Mouse (Mus musculus) Muller cell, postnatal 12 days (primary cell): Measurements from ENCODE around the gene Scyl3.
A peak's percentile ranks its signal among the peaks of the same experiment; 100 is the strongest.

Experiments used
- DNase-seq: peaks from one replicate; pipeline ENCODE4 v3.0.0-alpha.2; 2015; ENCODE audit errors: inconsistent ontology term

The Scyl3 gene

DNA sequence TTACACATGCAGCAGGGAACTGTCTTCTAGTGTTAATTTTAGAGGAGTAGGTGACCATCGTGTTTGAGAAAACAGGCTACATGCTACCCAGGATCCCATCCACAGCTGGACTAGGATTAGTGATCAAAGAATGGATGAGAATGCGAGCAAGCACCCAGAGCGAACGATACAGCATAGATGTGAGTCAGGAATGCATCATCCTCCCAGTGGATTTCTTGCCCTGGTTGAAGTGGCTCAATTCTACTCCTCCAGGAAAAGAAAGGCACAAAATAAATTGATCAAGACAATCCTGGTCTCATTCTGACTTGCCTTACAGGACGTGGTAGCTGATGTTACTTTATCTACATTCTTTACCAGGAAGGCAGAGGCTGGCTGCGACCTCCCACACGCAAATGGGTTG lies at the start of gene Scyl3:
Scyl3 (plus strand) TSS at position 255 of the 400 bp plus-strand sequence.
- DNase-seq: peak; percentile 31

DNA sequence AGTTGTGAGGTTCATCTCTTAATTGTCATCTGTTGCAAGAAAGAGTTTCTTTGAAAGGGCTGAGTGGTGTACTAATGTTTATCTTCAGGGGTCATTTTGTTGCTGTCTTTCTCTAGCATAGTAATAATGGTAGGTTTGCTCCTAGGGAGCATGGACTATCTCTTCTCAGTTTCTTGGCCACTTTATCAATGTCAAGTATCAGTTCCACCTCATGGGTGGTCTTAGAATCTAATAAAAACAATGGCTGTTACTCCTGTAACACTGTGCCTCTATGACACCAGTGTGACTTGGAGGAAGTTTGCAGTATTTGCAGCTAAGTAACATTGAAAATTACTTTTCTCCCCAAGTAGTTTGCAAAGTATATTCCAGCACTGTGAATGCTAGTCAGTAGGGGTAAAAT lies 39.3 kb upstream of the Scyl3 start:
- DNase-seq: no peak

DNA sequence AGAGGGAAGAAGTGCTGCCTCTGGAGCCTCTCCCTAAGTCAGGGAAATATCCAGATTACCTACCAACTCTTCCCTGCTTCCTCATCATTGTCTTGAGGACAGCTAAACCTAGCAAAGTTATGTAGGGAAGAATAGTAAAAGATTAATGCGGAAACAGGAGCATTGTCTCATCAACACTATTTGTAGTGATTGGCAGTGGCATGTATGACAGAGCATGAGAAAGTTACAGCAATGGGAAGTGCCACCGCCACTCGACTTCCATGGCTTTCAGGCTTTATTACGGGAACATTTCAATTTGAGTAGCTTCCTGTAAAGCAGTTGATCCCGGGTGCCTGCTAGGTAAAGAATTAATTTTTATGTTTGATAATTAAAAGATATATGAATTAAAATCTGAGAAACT lies 35.6 kb upstream of the Scyl3 start:
- DNase-seq: no peak

DNA sequence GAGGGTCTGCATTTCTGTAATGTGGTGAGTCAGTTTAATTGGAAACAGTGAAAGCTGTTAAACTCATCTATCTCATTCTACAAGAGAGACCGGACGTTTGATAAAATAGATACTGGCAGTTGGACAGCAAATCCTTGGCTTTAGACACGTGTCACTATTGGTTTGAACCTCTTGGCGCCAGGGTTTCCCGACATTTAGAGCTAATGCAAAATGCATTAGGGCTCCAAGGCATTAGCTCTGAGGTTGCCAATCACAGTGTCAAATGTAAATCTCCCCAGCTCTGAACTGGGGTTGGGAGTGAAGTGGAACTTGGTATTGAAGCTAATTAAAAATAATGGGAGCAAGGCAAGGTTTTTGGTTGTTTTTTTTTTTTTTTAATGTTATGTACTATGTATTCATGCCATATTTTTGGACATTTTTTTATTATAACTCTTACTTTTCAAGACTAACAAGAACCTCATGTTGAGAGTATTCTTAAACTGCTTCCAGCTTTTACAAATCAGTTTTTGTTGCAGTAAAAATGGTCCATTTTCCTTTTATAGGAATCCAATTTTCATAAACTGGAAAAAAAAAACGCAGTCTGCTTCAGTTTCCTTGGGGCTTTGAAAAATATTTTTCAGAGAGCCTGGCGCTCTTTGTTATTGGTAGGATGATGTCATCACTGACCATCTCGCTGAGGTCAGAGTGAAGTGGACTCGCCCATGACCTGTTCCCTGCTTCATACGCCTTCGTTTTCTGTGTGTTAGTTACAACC lies 34.9 kb upstream of the Scyl3 start:
- no peak for DNase-seq

DNA sequence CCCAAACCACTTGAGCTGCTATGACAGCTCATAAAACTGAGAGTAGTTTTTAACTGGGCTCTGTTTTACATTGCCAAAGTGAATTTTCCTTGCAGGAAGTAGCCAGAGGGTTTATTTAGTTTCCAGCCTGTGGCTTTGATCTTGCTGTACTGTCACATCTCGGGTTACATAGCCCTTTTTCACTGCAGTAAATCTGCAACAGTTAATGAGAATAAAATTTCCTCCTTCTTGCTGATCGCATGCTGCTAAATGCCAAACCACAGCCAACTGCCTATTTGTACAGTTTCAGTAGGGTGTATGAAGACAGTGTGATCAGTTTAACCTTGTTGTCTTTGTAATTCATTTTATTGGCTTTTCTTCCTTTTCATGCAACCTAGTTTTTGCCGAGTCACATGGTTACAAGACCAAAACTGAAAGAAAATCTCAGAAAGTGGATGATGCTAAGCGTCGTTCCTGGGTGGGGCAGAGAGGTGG lies 30.6 kb upstream of the Scyl3 start:
- DNase-seq: peak; percentile 54

DNA sequence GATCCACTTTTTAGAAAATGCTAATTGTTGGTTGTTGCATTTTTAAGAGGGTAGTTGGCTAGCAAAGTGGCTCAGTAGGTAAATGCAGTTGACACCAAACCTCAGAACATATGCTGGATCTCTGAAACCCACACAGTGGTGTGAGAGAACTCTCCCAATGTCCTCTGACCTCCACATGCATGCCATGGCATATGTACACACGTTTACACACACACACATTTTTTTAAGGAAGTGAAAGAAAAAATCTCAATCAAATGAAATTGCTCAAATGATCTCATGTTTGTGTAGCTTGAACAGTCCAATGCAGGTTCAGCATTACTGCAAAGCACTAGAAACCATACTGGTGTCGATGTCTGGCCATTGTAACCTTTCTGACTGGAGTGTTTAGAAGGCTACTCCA lies 29.3 kb upstream of the Scyl3 start:
- no peak for DNase-seq

DNA sequence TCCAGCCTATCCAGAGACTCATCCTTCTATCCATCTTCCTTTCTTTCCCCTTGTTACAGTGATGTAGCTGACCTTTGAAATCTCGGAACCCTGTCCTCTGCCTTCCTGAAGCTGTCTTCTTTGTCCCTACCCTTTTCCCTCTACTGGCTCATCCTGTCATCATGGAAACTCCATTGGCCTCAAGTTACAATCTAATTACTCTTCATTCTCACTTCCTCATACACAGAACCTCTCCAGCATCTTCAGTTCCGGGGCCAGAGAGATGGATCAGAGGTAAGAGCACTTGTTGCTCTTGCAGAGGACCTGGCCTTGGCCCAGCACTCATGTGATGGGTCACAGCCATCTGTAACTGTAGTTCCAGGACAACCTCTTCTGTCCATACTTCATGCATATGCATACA lies 28.7 kb upstream of the Scyl3 start:
- no peak for DNase-seq

DNA sequence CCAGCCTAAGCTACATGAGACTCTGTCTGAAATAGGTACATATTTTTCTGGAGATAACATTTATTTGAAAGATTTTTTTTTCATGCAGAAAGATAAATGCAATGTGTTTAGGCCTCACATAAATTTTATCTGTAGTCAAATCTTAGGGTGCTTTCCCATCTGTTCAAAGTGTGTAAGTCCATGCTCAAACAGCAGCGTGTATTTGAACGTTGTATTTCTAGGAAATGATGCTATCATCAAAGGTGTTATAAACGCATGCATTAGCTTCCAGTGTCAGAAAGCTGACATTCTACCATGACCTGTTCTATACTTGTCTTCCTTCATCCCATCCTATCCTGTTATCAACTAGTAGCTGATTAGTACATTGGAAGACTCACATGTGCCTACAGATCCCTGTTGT lies 25.5 kb upstream of the Scyl3 start:
- DNase-seq: no peak

DNA sequence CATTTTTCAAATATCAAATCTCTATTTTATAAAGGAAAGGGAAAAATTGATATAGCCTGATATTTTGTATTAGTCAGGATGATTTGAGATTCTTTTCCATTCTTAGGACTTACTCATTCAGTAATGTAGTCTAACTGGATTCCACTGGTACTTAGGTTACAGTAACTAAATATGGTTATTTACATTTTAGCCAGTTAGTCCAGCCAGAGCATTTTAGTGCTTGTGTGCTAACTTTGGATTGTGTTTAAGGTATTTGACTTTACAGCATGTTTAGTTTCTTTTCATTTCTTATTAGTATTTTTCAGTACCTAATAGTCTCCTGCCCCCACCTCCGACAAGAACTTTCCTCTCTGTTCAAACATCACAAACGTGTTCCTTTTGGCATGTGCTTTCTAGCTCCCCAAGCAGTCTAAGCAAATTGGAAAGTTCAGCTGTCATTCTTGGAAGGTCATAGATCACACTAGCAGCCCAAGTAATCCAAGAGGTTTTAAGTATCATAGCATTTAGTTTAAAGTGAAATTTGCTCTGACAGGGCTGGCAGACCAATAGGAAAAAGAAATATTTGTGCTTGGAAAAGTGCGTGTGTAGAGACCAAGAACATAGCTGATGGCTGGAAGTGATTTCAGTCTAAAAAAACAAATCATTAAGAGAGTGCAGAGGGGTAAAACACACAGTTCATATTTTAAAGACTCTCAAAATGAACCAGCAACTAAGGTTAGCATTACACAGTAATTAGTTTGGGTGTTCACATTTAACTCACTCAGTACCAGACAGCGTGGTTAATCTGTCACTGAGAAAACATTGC lies 21.7 kb upstream of the Scyl3 start:
- DNase-seq: no peak

DNA sequence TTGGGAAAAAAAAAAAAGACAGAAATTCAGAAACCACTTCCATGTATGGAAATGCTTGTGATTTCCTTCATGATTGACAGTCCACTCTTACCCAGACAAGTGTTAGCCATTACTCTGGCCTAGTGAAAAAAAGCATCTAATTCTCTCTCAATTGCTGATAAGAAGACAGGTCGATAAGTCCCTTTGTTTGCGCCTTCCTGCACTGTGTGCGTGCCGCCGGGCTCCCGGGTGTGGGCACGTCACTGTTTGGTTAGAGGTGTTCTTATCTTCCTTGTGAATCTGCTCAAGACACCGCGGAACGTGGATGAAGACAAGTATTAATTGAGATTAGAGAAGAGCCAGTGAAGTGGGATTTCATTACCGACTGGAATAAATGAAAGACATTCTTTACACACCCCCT lies 20.5 kb upstream of the Scyl3 start:
- DNase-seq: no peak

DNA sequence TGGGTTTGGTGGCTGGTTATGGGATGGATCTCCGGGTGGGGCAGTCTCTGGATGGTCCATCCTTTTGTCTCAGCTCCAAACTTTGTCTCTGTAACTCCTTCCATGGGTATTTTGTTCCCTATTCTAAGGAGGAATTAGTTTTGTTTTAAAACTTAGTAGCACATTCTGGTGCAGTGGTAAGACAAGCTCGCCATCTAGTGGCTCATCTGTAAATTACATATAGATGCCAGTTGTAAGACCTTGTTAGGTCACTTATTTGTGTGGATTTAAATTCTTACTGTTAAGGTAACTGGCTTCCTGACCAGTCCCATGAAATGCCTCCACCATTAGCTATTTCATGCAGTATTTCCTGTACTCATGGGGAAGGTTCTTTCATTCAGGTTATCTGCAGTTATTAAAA lies 18.6 kb upstream of the Scyl3 start:
- DNase-seq: peak; percentile 51

DNA sequence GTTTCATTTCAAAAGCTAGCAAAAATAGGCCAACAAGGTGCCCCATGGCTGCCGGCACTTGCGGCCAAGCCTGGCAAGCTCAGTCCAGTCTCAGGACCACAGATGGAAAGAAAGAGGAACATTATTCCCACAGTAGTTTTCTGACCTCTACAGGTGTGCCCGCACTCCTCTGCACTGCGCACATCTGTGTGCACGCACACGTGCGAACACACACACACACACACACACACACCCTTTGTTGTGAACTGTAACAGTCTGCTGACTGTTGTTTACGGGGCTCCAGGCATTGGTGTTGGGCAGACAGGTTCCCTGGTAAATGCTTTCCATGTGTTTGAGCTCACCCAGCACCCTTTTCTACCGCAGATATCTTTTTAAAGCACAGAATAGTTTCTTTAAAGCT lies 18.1 kb upstream of the Scyl3 start:
- no peak for DNase-seq

DNA sequence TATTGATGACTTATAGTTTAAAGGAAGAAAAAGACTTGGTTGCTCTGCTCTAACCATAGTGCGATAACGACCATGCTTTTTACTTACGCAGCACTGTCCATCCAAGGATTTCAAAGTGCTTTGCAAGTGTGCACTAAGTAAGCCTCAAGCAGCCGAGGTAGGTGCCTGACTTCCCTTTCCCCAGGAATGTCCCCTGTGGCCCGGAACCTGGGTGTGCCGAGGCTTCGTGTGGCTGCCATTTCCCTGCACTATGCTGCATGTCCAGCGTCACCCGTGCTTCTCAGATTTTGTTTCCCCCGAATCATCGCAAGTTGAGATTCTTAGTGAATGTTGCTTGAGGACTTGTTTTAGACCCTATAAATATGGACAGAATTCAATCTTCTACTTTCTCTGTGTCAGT lies 16.9 kb upstream of the Scyl3 start:
- no peak for DNase-seq

DNA sequence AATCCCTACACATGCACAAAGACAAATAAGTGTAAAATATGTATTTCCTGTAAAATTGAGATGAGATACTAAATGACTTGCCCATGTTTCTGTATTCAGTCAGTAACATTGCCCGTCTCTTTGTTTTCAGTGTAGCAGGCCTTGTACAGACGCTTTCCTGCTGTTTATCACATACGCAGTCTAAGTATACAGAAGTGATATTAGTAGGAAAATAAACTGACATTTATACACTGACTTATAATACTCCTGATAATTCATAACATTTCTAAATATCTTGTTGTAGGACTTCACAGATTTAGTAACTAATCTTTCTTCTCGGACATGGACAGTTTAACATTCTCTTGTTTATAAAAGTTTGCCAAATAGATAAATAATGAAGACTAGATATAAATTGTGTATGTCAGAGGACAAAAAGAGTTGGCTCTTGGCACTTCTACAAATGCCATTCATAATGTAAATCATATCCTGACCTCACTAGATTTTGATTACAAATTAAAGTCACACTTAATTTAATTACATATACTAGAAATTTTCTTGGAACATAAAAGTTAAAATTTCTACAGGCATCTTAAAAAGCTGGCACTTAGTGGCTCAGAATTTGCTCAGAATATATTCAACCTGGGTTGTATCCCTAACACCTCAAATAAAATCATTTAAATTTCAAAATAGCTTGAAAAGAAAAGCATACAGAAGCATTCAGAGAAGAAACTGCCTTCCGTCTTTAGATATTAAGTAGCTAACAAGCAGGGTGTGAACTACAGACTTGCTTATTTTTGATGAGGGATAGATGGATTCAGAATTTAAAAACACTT lies 11.3 kb upstream of the Scyl3 start:
- no peak for DNase-seq

DNA sequence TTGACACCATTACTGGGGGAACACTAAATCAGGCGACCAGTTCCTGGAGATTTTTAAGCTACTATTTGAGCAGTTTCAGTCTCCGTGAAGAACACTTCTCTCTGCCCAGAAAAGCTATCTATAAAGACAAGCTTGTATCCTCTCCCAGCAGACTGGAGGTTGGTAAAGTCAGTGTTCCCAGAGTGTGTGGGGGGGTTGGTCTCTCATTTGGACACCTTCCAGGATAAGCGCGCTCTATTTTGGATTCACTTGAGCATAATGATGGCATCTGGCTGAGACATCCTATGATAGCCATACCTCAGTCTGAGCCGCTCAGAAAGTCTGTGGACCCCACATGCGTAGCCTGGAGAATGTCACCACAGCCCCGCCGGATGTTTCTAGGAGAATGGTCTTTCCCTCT lies 4.8 kb upstream of the Scyl3 start:
- DNase-seq: no peak

DNA sequence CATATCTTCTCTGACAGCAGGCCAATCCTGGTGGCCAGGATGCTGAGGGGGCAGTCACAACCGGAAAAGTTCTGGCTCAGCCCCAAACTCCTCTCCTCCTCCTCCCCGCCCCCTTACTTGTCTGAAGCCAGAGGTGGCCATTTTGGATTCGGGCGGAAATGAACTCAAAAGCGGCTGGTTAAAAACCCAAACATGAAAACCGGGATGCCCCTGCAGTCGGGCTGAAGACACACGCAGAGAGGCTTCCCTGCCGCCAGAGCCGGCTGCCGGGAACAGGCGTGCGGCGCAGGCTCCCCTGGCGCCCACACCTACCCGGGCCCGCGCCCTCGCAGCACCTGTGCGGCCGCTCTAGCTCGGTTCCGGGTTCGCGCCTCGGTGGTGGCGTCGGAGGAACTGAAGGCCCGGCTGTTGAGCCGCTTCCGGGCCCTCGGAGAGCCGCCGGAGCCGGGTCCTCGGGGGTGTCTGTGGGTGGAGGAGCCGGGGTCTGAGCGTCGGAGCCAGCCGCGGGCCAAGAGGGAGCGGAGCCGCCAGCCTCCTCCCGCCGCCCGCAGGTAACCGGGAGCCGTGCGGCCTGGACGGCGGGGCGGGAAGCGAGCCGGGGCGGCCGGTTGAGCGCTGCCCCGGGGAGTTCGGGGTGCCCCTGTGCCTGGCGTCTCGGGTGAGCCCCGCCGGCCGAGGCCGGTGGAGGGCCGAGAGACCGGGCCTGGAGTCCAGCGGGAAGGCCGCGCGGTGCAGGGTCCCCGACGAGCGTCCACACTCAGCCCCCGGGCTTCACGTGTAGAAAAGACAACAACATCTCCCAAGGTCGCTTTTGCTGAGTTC lies 947 bp downstream of the Scyl3 start:
- DNase-seq: peak; percentile 91

DNA sequence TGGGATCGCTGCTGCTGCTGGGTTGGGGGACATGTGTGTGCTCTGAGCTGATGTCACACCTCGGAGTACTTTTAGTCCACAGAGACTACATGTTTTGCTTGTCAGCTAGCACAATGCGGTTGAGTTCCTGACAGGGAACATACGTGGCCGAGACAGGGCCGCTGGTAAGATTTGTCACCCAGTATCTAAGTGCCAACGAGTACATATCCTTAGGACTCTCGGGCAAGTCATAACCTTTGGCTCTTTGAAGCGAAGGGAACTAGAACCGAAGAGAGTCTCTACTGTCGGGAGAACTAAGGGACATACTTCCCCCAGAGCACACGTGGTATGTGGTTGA lies 1.5 kb downstream of the Scyl3 start:
- DNase-seq: no peak

DNA sequence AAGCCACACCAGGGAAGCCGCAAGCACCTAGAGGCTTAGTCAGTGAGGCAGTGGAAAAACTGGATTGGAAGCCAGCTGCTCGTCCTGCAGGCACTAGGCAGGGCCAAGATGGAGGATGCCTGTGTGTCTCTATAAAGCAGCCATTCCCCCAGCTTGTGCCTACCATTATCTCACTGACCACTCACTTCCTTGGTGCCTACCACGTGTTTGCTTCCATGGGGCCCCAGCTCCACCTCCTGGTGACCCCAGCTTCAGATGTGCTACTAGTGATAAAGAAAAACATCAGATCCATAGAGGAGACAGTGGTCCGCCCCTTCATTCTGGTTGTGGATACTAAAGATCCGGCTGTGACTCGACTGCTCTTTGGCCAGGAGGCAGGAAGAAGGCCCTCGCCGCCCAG lies 2.9 kb downstream of the Scyl3 start:
- DNase-seq: no peak

DNA sequence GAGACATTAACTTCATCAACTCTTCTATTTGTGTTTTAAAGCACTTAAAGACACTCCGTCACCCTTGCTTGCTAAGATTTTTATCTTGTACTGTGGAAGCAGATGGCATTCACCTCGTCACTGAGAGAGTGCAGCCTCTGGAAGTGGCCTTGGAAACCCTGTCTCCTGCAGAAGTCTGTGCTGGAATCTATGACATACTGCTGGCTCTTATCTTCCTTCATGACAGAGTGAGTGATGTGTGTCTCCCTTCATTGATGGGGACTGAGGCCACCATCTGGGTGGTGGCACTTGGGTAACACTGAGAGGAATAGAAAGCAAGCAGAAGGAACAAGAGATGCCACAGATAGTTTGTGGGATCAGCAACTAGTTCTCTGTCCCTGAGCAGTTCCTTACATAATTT lies 5.7 kb downstream of the Scyl3 start:
- DNase-seq: no peak

DNA sequence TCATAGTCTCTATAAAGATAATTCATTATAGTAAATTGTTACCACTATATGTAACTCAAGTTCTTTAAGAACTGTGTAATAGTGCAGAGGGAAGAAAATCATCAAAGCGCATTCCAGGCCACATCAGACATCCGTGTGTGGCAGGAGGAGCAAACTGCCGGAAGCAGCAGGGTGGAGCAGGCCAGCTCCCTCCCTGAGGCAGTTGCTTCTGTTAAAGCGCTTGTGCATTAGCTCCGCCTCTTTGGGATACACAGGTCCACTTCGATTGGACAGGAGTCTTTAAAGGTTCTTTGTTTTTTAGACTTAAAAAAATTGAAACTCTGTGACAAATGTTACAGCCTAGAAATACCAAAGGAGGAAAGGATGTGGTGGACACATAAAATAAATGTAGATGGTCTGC lies 13.2 kb downstream of the Scyl3 start:
- DNase-seq: no peak

DNA sequence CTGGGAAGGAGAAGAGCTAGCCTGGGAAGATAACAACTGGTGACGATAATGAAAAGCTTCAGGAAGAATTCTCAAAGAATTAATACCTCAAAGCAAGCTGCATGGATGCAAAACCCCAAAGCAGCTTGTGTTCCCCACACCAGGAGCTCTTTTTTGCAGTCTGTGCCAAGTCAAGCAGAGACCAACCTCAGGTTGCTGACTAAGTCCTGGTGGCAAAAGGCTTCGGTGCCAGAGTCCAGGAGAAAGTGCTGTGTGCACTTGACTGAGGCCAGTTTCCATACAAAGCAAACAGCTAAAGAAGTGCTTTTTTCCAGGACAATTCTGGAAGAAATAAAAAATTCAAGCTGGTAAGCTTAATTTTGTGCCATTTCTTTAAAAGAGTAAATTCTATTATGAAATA lies 24.5 kb downstream of the Scyl3 start:
- no peak for DNase-seq

DNA sequence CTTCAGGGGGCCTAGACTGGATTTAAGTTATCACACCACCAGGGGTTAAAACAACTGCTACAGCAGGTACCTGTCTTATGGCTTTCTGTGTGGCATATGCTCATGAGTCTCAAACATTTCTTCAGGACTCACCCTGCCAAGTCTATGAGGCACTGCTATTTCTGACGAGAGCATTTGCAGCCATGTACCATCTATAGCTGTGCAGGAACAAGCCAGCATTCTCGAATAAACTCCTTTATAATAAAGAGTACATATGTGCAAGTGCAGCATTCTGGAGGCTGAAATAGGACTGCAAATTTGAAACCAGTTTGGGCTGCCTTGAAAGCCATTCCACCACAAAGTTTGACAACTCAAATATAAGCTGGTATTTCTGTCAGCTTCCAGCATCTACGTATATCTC lies 29.1 kb downstream of the Scyl3 start:
- no peak for DNase-seq
